Mouse (Mus musculus): Measurements from ENCODE around the gene Gm44790.
A peak's percentile ranks its signal among the peaks of the same experiment; 100 is the strongest.
"Not testable (repeated sequence)": the region's sequence is repeated elsewhere in the genome, so short reads cannot be mapped to it uniquely, and the experiment has no call there.

The Gm44790 gene

DNA sequence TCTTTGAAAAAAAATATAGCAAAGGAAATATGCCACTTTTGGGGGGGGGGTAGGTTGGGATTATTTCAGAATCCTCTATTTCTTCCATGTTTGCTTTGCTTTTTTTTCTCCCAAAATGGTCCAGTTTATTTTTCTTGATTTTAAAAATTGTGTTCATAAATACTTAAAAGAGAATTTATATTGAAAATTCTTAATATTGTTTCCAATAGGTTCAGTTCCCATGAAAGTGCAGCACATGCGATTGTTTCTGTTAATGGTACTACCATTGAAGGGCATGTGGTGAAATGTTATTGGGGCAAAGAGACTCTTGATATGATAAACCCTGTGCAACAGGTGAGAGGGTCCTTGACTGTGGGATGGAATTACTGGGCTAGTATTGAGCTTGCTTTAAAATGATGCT is at the start of gene Gm44790:
Gene Gm44790 (plus strand): TSS at position 301 of the 400 bp plus-strand sequence.
- DNase-seq, result no peak

DNA sequence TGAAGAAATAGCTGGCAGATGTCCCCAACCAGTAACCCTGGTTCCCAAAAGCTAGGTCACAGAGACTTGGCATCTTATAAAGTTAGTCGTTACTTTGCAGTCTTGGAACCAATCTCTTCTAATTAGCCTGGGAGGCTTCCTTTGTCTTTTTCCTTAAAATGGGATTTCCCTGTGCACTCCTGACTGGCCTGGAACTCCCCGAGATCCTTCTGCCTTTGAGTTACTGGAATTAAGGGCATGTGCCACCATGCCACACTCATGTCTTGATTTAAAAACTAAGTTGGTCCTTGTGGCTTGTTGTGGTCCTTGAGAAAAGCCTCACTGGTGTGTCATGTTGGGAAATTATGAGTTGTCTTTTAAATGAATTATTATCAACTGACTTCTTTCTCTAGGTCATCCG is 48.1 kb upstream of the Gm44790 start:
- DNase-seq, result no peak

DNA sequence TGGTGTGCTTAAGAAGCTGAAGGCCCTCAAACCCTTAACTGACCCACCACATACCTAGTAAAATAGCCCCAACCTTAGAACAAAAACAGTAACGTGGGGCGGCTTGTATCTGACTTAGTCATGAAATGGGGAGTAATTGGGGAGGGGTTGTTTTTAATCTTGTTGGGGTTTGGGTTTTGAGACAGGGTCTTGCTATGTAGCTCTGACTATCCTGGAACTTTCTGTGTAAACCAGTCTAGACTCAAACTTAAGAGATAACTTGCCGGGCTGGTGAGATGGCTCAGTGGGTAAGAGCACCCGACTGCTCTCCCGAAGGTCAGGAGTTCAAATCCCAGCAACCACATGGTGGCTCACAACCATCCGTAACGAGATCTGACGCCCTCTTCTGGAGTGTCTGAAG is 46.3 kb upstream of the Gm44790 start:
- not testable (repeated sequence) for DNase-seq

DNA sequence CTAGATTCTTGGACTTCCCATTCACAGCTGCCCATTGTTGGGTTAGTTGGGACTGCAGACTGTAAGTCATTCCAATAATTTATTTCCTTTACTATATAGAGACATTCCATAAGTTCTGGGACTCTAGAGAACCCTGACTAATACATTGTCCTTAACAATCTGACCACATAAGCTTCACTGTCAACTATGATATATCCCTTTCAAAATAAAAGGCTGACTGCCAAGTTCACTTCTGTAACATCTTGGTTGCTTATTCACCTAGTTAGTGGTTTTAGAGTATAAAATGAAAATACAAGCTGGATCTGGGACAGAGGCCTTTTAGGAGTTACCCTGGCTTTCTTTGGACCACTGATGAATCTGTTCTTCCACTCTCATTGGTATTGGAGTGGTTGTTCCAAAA is 43.9 kb upstream of the Gm44790 start:
- no peak for DNase-seq

DNA sequence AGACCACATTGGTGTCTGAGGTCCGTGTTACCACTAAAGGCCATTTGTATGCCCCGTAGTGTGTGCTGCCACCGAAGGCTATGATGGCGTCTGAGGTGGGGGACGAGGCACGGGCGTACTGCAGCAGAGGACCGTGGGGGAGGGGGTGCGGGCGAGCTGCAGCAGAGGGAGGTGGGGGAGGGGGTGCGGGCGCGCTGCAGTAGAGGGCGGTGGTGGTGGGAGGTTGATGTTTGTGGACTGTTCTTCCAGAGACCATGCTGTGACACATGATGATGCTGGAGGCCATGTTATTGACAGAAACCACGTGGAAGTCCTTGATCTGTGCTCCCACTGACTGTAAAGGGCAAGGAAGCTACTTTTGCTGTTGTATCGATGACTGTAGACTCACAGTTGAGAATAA is 43.1 kb upstream of the Gm44790 start:
- no peak for DNase-seq

DNA sequence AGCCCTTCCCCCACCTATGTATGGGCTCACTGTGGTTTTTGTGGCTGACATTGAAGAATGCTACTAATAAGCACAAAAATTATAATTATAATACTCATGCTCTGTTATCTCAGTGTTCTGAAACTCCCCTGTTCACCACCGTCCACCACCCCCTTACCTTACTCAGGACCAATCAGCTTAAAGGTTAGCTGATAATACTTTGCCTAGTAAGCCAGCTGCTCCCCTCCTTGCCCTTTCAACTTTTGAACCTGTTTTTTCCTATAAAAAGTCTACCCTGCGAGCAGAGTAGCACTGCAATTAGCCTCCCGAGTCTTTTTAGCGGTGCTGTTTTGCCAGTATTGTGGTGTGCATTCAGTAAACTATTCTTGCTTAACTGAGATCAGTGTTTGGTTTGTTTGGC is 41.8 kb upstream of the Gm44790 start:
- no peak for DNase-seq

DNA sequence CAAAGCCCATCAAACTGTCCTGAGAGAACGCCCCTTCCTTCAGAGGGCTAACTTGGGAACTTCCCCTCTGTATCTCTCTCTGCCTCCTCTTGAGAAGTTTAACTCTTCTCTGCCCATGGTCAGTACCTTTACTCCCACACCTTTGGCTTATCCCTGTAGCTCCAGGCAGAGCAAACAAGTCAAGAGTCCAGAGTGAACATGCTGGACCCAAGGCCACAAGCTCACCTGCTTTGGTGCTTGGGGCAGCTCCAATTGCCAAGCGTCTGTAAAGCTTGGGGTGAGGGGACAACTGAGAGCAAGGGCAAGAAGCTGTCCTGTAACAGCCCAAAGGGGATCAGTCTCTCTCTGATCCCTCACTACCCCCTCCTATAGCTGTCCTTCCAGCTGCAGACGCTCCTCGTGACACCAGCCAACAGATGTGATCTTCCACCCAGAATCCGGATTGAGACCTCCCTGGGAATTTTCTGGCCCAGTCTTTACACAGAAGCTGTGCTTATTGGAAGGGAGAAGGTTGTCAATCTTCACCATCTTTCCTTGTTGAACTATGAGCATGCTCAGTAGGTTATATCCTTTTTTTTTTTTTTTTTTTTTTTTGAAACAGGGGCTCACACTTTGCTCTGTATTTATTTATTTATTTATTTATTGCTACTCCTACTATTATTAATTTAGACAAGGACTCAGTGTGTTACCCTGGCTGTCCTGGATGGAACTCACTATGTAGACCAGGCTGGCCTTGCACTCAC is 40.9 kb upstream of the Gm44790 start:
- no peak for DNase-seq

DNA sequence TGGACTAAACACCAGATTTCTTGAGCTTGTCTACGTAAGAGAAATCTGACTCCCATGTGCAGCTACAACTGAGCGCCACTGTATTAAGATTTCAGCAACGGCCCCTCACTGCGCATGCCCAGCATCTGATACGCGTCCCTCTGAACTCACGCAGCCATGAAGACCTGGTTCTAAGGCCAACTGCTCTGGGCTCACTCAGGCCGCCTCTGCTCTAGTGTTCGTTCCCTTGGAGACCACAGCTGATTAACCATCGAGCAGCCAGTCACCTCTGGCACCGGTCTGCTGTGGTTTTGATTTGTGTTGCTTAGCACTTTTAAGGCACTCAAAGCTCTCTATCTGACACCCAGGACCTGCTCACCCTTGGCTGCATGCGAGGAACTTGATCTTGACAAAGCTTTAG is 39.1 kb upstream of the Gm44790 start:
- no peak for DNase-seq

DNA sequence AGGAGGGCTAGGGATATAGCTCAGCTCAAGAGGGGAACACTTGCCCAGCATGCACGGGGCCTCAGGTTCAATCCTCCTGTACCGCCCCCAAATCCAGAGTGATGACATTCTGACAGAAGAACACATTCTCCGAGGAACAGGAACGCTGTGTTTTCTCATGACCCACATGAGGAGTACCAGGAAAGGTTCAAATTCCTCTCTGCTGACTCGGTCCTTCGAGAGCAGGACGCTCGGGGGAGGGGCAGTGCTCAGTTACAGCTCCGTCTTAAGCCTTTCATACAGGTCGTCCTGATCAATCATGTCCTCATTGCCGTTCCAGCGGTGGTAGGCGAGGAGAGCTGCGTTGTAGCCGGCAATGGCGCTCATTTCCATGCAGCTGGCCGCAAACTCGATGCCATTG is 38.0 kb upstream of the Gm44790 start:
- no peak for DNase-seq

DNA sequence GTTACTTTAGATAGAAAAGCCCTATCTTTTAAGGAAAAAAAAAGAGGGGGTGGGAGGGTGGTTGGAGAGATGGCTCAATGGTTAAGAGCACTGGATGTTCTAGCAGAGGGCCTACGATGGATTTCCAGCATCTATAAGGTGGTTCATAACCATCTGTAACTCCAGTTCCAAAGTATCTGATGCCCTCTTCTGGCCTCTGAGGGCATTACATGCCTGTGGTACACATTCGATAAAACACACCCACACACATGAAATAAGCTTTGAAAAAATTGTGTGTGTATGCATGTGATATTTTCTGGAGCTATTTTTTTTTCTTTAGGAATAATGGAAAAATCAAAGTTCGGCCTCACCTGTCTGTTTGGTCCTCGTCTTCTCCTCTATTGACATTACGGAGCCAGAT is 35.1 kb upstream of the Gm44790 start:
- DNase-seq, result peak in 1 of 2 experiments; percentile 31

DNA sequence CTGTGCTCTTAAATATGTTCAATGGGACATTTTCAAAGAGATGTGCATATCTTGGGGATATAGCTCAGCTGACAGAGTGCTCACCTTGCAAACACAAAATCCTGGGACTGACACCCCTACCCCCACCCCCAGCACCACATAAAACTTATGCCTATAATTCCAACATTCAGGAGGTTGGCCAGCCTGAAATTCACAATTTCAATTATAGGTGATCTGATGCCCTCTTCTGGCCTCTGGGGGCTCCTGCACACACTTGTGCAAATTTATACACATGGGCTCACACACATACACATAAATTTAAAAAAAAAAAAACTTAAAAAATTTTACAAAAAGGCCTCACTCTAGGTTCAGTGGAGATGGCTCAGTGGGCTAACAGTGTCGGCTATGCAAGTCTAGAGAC is 33.3 kb upstream of the Gm44790 start:
- peak in 1 of 2 experiments; percentile 32 for DNase-seq

DNA sequence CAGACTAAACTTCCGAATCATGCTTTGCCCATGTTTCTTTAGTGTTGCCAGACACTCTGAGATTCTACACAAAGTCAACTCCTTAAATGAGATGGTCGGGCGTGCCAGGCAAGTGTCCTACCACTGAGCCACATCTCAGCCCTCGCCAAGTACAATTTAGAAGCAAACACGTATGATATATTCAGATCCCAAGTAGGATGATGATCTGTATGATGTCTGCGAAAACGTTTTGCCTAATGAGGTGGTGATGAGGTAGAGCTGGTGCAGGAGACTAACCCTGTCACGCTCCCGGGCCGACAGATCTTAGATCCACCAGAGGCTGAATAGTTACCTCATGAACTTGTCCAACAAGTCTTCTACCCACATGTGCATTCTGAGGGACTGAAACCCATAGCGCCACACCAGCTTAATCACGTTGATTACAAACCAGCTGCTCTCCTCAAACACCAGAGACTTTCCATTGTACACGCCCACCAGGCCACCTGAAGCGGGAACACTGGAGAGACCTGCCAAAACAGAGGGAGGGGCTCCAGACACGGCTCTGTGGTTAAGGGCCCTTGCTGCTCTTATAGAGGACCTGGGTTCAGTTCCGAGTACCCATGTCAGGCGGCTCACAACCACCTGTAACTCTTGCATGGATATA is 32.3 kb upstream of the Gm44790 start:
- no peak for DNase-seq

DNA sequence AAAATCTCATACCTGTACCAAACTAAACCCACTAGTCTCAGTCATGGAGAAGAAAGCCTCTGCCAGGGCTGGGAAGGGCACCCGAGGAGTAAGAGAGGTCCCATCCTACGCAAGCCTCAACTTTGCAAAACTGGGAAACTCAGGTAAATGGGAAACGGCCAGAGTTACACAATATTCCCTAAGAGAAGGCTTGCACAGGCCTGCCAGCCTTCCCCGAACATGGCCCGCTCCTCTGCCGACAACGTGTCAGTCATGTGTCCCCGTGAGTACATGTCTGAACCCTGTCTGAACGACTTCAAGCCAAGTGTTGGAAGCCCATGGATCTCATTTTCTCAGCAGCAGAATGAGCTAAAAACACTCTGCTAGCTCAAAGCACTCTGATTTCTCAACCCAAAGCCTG is 31.4 kb upstream of the Gm44790 start:
- DNase-seq, result no peak

DNA sequence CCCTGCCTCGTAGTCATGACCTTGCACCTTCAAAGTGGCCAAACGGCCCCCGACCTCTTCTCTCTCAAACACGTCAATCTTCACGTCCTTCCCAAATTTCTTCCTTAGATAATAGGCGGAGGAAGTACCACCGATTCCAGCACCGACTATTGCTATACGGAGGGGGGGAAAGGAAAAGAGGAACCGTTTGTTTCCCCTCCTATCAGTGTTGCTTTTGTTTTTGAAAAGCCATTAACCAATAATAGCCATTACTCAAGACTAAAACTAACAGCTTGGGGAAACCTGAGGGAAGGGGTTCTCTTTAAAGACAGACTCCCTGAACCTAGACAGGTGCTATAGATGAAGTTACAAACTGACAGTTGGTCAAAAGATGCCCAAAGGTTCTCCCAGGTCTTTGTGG is 30.5 kb upstream of the Gm44790 start:
- DNase-seq, result peak in 1 of 2 experiments; percentile 24

DNA sequence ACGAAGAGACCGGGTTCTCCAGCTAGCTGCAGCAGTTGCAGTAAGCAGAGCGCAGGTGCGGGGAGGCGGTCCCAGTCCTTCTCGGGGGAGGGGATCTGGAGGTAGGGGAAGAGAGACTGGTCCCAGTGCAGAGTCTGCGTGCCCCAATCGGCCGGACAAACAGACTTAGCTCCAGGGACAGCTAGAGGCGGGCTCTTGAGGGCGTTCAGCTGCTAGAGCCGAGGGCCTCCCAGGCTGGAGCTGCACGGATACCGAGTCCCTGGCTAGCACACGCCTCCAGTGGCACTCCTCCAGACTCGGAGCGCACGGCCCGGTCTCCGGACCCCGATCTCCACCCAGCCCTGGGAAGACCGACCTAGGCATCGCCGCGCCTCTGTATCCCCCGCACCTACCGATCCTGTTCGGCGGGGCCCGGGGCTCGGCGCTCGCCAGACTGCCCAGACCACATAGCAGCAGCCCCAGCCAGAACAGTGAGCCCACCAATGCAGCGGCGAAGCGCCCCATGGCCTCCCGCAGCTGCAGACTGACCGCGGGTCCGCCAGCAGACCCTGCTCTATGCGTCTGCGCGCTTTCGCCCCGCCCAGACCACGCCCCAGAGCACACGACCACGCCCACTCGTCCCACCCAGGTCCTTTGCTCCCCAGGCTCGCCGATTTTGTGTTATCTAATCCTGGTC is 29.7 kb upstream of the Gm44790 start, which contains the start of gene Pcyox1:
Gene Pcyox1 (minus strand): TSS at position 574 of the 676 bp plus-strand sequence.
- DNase-seq, result peak; percentile 94 to 95

DNA sequence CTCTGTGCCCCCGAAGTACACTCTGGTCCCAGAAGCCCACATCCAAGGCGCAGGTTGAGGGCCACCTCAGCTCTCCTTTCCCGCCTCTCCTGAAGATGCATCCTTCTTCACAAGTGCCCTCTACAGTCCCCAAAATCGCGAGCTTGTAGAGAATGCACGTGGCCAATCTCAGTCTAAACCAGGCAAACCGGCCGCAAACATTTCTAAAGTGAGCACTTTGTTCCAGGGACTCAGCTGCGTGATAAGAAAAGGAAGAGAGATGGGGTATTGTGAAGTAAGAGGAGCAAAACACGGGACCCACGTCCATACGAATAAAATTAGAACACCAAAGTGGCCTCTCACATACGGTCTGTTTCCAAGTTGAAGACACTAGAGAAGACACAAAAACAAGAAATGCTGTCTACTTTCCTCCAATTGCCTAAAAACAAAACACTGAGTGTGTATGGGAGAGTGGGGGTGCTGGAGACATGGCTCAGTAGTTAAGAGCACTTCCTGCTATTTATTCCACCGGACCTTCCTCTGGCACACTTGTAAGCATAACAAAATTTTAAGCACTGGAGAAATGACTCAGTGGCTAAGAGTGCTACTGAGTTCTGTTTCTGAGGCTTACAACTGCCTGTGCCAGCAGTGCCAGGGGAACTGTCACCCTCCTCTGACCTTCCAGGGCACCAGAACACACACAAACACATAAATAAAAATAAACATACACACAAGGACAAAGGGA is 29.0 kb upstream of the Gm44790 start:
- DNase-seq, result no peak

DNA sequence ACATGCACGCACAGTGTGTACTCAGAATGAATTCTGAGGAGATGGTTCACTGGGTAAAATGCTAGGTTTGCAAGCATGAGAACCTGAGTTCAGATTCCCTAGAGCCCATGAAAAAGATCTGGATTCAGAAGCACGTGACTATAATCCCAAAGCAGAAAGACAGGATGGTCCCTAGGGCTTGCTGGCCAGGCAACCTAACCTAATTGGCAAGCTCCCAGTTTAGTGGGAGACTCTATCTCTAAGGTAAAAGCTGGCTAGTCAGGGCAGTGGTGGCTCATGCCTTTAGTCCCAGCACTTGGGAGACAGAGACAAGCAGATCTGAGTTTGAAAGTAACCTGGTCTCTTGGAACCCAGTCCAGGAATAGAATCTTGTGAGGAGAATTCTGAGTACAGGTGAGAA is 27.5 kb upstream of the Gm44790 start:
- no peak for DNase-seq

DNA sequence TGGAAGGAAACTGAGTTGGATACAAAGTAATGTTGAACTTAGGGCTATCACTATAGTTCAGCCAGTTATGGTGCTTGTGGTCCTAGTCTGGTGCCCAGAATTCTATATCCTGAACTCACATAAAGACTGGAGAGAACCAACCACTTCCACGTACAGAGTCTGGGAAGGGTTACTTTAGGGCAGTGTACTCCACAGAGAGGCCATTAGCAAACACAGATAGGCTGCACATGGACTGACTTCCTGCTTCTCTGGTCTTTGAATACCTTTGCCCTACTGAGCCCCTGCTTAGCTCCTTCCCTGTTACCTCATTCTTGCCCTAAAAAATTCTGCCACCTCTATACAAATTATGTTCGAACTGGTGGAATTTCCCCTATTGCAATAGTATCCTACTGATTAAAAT is 26.5 kb upstream of the Gm44790 start:
- no peak for DNase-seq

DNA sequence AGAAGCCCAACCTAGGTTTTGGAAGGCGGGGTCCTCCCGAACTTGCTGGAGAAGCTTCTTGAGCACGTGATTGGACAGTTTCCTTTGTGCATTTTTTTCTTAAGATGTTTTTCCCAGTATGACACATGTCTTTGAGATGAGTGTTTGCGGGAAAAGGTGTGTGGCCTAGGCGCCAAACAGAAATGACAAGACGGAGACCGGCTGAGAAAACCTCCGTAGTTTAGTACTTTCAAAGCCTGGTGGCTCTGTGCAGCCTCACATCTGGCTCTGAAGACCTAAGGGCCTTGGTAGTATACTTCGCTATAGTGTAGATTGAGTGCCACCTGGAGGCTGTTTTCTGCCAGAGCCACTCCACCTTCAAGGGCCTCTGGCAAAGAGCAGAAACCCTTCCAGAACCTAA is 25.5 kb upstream of the Gm44790 start:
- DNase-seq, result peak; percentile 74 to 77

DNA sequence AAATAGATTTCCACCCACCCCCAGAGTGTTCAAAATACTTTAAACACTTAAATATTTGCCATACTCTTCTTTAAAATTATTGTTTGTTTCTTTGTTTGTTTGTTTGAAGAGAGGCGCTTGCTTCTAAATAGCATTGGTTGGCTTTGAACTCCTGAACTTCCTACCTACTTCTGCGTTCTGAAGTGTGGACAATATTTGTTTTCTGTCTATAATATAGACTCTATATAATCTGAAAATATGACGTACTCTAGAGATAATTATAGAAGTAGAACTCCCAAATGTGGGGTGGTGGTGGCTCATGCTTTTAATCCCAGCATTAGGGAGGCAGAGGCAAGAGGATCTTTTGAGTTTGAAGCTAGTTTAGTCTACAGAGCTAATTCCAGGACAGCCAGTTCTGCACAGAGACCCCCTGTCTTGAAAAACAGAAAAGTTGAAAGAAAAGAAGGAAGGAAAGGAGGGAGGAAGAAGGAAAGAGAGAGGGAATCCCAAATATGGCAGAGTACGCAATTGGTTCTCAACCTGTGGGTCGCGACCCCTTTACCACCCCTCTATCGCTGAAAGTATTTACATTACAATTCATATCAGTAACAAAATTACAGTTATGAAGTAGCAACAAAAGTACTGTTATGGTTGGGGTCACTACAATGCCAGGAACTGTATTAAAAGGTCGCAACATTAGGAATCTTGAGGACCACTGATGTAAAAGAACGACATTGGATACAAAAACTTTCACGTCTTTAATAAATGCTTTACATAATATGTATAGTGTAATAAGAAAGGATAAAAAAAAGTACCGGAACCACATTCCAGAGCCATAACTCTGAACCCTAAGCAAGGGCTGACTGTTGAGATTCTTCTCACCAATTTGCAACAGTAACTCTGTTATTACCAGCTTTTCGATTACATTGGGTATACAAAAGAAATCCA is 23.5 kb upstream of the Gm44790 start:
- DNase-seq, result no peak

DNA sequence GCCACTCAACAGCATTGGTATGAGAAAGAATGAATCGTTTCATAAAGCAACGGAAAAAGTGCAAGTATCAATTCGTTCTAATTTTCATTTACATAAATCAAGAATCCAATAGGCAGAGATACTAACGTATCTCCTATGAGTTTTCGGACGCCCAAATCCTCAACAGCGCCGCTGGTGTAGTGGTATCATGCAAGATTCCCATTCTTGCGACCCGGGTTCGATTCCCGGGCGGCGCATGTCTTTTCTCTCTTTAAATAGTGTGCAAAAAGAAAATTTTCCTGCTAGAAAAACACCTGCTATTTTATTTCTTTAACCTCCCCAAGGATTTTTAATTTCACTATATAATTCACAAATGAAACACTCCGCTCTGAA is 22.7 kb upstream of the Gm44790 start:
- peak; percentile 93 to 95 for DNase-seq
